Mouse (Mus musculus) kidney, postnatal 0 days (tissue): Measurements from ENCODE around the gene Dennd1a. TPM values are rescaled to one million over a fixed set of nuclear protein-coding genes. Genes with fewer than 3 reads are reported as not detected.

ENCODE experiments used
- ATAC-seq: fragments of 200-750 bp; cut with Nextera tagmentation; replicated peaks from 2 replicates; pipeline ENCODE4 v1.8.0; 2017; ENCODE audit warnings: low read depth, moderate number of reproducible peaks, moderate TSS enrichment, moderate library complexity; ENCODE audit not compliant: low FRiP score
- DNase-seq: peaks from one replicate; pipeline ENCODE4 v3.0.0-alpha.2; 2016; ENCODE audit warnings: low spot score
- H3K27ac ChIP-seq: fragments of 300-500 bp; sonication (generic); 2 replicates; pipeline ENCODE4 v1.5.1; 2014; ENCODE audit warnings: mild to moderate bottlenecking
- H3K27me3 ChIP-seq: fragments of 300-500 bp; sonication (generic); 2 replicates; pipeline ENCODE4 v1.6.1; 2014; ENCODE audit warnings: low read length, mixed read lengths; ENCODE audit not compliant: insufficient read depth
- H3K36me3 ChIP-seq: fragments of 300-500 bp; sonication (generic); 2 replicates; pipeline ENCODE4 v1.6.1; 2014; ENCODE audit warnings: low read length, mixed read lengths; ENCODE audit not compliant: insufficient read depth
- H3K4me1 ChIP-seq: fragments of 300-500 bp; sonication (generic); replicated peaks from 2 replicates; pipeline ENCODE4 v1.6.1; 2014; ENCODE audit warnings: antibody characterized with exemption, low read length, mixed read lengths; ENCODE audit not compliant: insufficient read depth
- H3K4me2 ChIP-seq: fragments of 300-500 bp; sonication (generic); 2 replicates; pipeline ENCODE4 v1.6.1; 2014; ENCODE audit warnings: mild to moderate bottlenecking, low read length, moderate library complexity, mixed read lengths
- H3K4me3 ChIP-seq: fragments of 300-500 bp; sonication (generic); replicated peaks from 2 replicates; pipeline ENCODE4 v1.5.1; 2014; ENCODE audit warnings: low read depth, low read length
- H3K9ac ChIP-seq: fragments of 300-500 bp; sonication (generic); 2 replicates; pipeline ENCODE4 v1.6.1; 2014; ENCODE audit warnings: low read depth, low read length
- H3K9me3 ChIP-seq: fragments of 300-500 bp; sonication (generic); replicated peaks from 2 replicates; pipeline ENCODE4 v1.6.1; 2016; ENCODE audit warnings: low read length, inconsistent platforms, mixed read lengths
- CTCF ChIP-seq: IDR thresholded peaks from 2 replicates; pipeline ENCODE4 v1.5.1; 2016; ENCODE audit warnings: antibody characterized with exemption, low read depth, mild to moderate bottlenecking, moderate library complexity
- WGBS: fragments of 180-500 bp; shearing (Covaris S2); extraction: QIAGEN DNeasy Blood & Tissue Kit; methylation state at CpG from one replicate; pipeline ENCODE4 v1.1.7; 2014; 5-methylcytosine and 5-hydroxymethylcytosine counted together
- polyA plus RNA-seq: library from polyadenylated mRNA; unstranded; fragments of >200 nt; fragmentation: Nextera tagmentation; extraction: Ambion mirVana; gene quantifications from 2 replicates; pipeline ENCODE4 v1.2.1, GENCODE M21; 2015

Gene Dennd1a
- polyA plus RNA-seq, 1 experiment from 2014 or later: 10.6 TPM

DNA sequence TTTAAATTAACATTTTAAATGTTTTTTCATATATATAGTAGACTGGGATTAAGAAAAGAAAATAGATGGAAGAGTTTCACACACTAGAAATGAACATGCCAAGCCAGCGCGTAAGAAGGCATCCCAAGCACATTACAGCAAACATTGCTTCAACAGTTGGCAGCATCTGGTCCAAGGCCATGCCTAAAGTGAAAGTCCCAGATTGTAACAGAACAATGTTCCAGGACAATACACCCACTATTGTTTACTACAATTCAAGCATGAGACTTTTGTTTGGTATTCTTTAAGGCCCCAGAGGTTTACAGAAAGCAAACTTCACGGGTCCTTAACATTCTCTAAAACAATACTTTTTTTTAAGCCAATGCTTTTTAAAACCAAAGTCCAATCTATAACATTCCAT, 124.7 kb downstream of the Dennd1a start:
- no peak for TF ChIP-seq CTCF
- H3K4me3 ChIP-seq: no peak overlapping the region
- no peak overlapping the region for H3K9ac ChIP-seq
- no peaks in the 10 kb centered on the region for H3K27me3 ChIP-seq
- no peaks in the 10 kb centered on the region for H3K36me3 ChIP-seq
- H3K27ac ChIP-seq: no peak overlapping the region
- no peaks in the 10 kb centered on the region for H3K9me3 ChIP-seq
- H3K4me1 ChIP-seq: no peaks in the 10 kb centered on the region
- 88% methylated on average over 3 of the region's 3 CpGs for WGBS
- no peak for DNase-seq
- no peak for ATAC-seq
- H3K4me2 ChIP-seq: no peak overlapping the region

DNA sequence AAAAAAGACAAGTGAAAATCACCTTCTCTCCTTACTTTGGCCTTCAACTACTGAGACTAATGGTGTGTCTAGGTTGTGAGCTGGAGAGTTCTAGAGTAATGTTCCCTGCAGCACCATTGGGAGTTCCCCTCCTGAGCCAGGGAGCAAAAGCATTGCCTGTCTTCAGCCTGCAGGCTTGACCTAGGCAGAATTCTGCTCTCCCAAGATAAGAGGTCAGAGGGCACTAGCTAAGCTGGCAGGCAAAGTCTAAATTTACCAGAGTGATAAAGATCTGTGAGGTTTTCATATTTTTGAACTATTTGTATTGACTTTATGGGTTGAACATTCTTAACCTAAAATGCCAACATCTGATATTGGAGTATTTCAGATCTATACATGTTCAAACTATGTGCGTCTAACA, 125.7 kb downstream of the Dennd1a start:
- H3K4me1 ChIP-seq: no peaks in the 10 kb centered on the region
- no peaks in the 10 kb centered on the region for H3K27me3 ChIP-seq
- no peak for DNase-seq
- no peak overlapping the region for H3K4me2 ChIP-seq
- ATAC-seq: no peak
- H3K4me3 ChIP-seq: no peak overlapping the region
- no peak overlapping the region for H3K27ac ChIP-seq
- no peak overlapping the region for H3K9ac ChIP-seq
- TF ChIP-seq CTCF: no peak
- H3K9me3 ChIP-seq: no peaks in the 10 kb centered on the region
- WGBS: 89% methylated on average over 1 of the region's 1 CpGs
- no peaks in the 10 kb centered on the region for H3K36me3 ChIP-seq

DNA sequence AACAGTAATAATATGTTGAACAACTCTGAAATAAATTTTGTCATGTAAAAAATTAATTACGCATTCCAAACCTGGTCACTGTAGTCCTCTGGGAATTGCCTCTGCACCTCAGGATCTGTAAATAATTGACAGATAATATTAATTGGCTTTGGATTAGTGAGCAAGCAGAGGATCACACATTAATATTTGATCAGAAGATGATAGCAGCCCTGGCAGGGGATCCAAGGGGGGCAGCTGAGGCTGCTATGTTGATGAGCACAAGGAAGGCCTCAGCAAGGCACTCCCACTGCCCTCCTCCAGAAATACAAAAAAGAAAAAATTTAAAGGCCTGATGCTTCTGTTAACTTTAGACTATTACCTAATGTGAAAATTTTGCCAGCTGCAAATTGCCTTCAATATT, 127.5 kb downstream of the Dennd1a start:
- no peaks in the 10 kb centered on the region for H3K27me3 ChIP-seq
- 83% methylated on average over 1 of the region's 1 CpGs for WGBS
- DNase-seq: no peak
- no peak for TF ChIP-seq CTCF
- ATAC-seq: no peak
- H3K9ac ChIP-seq: no peak overlapping the region
- H3K27ac ChIP-seq: no peak overlapping the region
- no peaks in the 10 kb centered on the region for H3K9me3 ChIP-seq
- no peaks in the 10 kb centered on the region for H3K4me1 ChIP-seq
- H3K36me3 ChIP-seq: no peaks in the 10 kb centered on the region
- no peak overlapping the region for H3K4me3 ChIP-seq
- no peak overlapping the region for H3K4me2 ChIP-seq

DNA sequence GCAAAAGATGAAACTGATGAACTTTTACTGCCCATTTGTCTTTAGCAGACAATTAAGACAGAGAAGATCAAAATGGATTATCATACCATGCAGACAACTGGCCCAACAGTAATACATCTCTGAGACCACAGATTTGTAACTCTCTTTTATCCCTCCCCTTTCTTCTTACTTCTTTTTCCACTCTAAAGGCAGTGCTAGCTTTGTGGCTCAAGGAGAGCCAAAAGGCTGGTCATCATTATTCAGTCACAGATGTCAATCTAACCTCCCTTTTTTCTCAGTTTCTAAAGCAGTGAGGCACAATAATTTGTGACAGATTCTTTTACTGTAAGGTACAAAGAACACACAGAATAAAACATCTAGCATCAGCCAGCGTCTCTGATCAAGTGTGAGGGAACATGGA, 130.2 kb downstream of the Dennd1a start:
- TF ChIP-seq CTCF: no peak
- Histone ChIP-seq H3K27me3 (no peaks in the 10 kb centered on the region), H3K27ac (no peak overlapping the region), H3K9me3 (no peaks in the 10 kb centered on the region), H3K4me1 (no peaks in the 10 kb centered on the region), H3K4me3 (no peak overlapping the region), H3K4me2 (no peak overlapping the region), H3K9ac (no peak overlapping the region), H3K36me3 (no peaks in the 10 kb centered on the region)
- no peak for ATAC-seq
- 76% methylated on average over 1 of the region's 1 CpGs for WGBS
- DNase-seq: no peak

DNA sequence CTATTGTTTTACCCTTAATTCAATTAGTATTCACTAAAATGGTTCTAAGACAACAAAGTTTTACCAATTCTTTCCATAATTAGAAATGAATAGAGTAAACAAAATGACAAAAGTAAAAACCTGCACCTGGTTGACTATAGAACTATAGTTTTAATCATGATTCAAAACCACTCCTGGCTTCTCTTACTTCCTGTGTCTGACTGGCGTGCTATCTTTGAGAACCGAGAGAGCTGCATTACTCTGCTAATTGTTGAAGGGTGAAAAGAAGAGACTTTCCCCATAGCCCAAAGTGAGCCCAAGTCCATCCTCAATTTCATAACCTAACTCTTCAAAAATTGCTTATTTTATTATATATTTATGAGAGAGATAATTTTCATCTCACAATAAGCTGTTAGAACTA, 131.2 kb downstream of the Dennd1a start:
- H3K9me3 ChIP-seq: no peaks in the 10 kb centered on the region
- no peak overlapping the region for H3K27ac ChIP-seq
- TF ChIP-seq CTCF: no peak
- H3K4me1 ChIP-seq: no peaks in the 10 kb centered on the region
- DNase-seq: no peak
- H3K27me3 ChIP-seq: no peaks in the 10 kb centered on the region
- H3K9ac ChIP-seq: no peak overlapping the region
- H3K4me2 ChIP-seq: no peak overlapping the region
- WGBS: 74% methylated on average over 2 of the region's 2 CpGs
- no peak for ATAC-seq
- H3K36me3 ChIP-seq: no peaks in the 10 kb centered on the region
- H3K4me3 ChIP-seq: no peak overlapping the region

DNA sequence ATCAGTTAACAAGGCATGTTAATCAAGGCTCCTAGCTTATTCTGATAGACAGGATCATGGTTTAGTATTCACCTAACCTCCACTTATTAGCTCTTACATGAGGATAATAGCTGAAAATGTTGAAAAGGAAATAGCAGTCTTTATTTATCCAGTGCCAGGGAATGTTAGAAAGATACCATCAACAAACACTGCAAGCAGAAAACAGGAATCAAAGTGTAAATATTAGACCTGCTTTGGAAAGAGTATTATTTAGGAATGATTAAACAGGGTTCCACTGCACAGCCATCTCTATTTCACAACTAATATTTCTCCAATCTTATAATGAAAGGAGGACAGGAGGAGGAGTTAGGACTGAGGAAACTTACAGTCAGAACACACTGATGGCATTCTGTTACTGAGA, 142.4 kb downstream of the Dennd1a start:
- H3K4me3 ChIP-seq: no peak overlapping the region
- DNase-seq (no peak), ATAC-seq (no peak)
- TF ChIP-seq CTCF: no peak
- H3K4me1 ChIP-seq: no peaks in the 10 kb centered on the region
- H3K27ac ChIP-seq: no peak overlapping the region
- H3K4me2 ChIP-seq: no peak overlapping the region
- no peaks in the 10 kb centered on the region for H3K36me3 ChIP-seq
- no peaks in the 10 kb centered on the region for H3K9me3 ChIP-seq
- H3K9ac ChIP-seq: no peak overlapping the region
- no peaks in the 10 kb centered on the region for H3K27me3 ChIP-seq

DNA sequence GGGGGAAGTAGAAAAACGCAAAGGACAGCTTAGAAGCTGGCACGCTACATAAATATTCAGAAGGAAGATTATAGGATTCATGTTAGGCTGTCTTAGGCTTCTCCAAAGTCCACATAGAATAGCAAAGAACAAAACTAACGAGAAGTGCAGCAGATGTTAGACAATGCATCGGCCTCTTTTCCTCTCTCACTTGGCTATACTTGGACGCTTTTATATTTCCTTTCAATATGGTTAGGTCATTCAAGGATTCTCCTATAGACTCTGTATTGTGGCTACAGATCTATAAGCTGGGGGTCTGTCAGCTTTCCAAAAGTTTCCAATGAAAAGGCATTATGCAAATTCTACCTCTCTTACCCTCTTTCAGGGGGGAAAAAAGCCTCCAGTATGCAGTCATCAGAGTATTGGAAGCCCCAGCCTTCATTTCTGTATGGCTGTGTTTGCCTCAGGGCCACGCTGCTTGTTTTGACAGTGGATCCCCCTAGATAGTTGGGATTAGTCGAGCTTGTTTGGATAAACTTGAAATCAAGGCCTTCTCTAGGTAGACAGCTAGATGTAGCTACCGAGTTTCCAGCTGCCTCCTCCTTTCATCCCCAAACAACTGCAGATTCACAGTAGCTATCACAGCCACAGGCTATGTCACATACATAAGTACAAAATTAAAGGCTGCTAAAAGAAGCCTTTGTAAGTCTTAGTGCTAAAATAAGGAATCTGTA, 143.0 kb downstream of the Dennd1a start:
- no peak overlapping the region for H3K4me3 ChIP-seq
- no peak for TF ChIP-seq CTCF
- H3K4me1 ChIP-seq: no peaks in the 10 kb centered on the region
- H3K9ac ChIP-seq: no peak overlapping the region
- no peaks in the 10 kb centered on the region for H3K9me3 ChIP-seq
- WGBS: 66% methylated on average over 8 of the region's 8 CpGs
- ATAC-seq (no peak), DNase-seq (no peak)
- no peak overlapping the region for H3K4me2 ChIP-seq
- no peaks in the 10 kb centered on the region for H3K36me3 ChIP-seq
- no peaks in the 10 kb centered on the region for H3K27me3 ChIP-seq
- H3K27ac ChIP-seq: no peak overlapping the region
